Mouse (Mus musculus) urinary bladder, adult 2 months (tissue): ENCODE measurements around the gene Negr1. TPM values are rescaled to one million over a fixed set of nuclear protein-coding genes. Genes with fewer than 3 reads are reported as not detected.

ENCODE experiments used
- DNase-seq: peaks from one replicate; pipeline ENCODE4 v3.0.0; 2022; ENCODE audit warnings: low spot score
- polyA plus RNA-seq: library from polyadenylated mRNA; depleted of rRNA; stranded (reverse); fragments of >200 nt; gene quantifications from 2 replicates; pipeline ENCODE4 v1.2.3, GENCODE M21; 2012; rRNA removed

Gene Negr1
- 4.6 and 5.7 TPM in 2 replicates for polyA plus RNA-seq

DNA sequence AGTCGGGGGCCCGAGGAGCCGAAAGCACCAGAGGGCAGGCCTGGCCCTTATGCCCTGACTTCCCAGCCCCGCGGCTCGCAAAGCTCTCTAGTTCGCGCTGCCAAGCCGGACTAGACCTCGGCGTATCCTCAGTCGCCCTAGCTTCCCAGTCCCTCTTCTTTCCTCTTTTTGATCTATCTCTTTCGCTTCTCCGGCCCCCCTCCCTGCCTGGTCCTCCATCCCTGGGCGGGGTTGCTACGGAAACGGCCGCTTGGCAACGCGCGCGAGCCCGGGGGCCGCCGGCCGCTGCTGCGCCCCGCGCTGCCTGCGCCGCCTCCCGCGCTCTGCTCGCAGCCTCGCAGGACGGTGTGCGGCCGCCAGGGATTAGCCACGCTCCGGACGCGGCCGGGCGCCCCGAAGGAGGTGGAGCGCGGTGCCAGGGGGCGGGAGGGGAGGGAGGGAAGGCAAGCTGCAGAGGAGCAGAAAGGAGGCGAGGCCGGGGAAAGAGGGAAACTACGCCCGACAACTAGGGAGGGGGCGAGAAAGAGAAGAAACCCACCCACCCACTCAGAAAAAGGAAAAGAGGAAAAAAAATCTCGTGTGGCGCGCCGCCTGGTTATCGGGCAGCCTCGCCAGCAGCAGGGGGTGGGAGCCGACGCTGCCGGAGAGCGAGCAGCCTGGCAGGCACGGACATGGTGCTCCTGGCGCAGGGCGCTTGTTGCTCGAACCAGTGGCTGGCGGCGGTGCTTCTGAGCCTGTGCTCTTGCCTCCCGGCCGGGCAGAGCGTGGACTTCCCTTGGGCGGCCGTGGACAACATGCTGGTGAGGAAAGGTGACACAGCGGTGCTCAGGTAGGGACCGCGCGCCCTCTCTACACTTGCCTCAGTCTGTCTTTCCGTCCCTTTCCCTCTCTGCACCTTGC is at the start of gene Negr1:
Gene Negr1 (plus strand): TSS at position 271 of the 900 bp plus-strand sequence.
- peak; percentile 38 for DNase-seq

DNA sequence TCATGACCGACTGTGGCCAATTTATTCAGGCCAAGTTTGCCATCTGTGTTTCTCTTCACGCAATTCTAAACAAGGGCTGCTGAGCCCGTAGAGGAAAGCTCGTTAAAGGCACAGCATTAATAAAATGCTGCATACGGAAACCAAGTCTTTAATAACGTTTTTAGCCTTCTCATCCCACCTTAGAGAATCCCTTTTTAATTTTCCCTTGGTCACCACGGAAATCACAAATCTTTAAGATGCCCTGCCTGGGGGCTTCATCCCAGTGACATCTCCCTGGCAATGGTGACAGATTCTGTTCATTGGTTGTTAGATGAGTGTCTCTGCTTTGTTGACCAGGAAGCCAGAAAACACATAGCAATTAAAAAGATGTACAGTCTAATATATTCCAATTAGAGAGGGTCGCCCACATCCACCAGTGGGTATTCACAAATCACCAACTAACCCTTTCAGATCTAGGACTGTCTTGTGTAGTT is 35.1 kb upstream of the Negr1 start:
- DNase-seq: no peak

DNA sequence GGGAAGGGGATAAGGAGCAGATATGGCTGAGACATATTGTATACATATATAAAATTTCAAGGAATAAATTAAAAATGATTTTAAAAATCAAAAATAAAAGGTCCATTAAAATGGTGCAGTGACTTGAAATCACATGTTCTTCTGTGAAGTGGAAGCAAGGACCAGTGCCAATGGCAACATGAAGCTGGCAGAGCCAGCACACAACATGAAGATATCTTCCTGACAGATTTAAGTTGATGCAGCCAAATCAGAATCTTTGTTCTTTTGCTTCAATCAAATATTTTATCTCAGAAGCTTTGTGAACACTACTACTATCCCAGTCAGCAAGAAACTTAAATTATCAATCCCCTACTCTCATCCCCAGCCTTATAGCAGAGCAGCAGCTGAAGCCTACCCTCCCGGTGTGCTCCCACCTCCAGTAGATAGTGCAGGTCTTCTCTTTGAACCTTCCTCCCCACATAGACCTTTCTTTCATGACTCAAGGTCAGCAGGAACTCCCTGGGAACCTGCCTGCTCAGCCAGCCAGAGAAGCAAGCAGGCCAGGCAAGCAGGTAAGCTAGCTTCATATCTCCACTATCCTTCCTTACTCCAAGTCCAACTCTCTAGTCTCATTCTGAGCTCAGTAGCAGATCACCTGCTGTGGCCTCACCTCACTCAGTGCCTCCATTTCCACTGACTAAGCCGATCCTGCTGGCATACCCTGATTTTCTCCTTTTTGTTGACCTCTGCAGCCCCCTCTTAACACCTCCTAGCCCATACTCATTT is 34.2 kb upstream of the Negr1 start:
- DNase-seq: no peak

DNA sequence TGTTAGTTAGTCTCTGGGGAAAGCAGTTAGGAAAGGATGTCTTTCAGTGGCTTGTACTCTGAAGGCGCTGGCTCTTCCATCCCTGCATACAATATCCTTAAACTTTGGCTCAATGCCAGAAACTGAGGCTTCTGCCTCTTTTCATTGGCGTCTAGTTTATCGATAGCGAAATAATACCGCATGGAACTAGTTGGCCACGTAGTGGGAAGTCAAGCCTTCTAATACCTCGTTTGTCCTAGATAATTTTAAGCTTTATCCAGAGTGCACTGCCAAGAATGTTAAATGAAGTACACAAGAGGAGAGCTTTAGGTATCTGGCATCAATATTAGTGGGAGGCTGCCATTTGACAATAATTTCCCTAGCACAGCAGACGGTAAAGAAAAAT is 2.2 kb upstream of the Negr1 start:
- DNase-seq: no peak

DNA sequence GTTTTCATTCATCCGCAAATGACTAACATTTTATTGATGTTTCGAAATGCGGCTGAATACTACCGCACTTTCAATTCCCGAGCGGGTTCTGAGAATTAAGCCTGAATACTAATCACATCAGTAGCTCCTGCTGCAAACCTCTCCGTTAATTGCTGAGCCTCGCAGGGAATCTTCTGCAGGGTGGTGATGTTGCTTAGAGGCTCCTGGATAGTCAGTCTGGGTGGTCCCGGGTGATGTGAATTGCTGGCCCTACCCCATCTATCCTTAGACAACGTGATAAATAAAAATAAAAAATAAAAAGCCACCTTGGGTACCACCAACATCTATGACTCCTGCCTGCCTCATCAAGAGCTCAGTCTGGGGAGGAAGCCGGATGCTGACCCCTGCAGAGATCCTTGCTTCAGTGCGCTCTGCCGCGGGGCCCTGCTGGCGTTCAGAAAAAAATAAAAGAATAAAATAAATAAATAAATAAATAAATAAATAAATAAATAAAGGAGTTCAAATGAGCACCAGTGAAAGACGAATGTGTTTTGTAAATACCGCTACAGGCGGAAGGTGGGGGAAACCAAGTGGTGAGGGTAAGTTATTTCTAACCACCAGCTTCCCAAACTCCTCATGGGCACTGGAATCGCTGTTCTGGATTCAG is 1.6 kb upstream of the Negr1 start:
- DNase-seq: no peak

DNA sequence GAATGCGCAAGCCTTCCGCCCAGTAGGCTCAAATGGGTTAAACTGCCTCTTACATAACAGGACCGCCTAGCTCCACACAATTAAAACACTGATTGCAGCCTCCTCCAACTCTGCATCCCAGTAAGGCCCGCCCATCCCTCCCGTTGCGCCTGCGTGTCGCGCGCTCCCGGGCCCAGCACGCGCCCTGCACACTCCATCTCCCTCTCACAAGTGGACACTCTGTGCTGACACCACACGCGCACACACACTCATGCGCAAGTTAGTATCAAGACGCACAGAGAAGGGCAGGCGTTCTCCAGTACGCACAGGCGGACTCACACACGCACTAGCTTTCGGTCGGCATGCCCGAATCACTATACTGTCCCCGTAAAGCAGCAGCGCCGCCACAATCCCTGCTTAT is 828 bp upstream of the Negr1 start:
- DNase-seq: peak; percentile 49

DNA sequence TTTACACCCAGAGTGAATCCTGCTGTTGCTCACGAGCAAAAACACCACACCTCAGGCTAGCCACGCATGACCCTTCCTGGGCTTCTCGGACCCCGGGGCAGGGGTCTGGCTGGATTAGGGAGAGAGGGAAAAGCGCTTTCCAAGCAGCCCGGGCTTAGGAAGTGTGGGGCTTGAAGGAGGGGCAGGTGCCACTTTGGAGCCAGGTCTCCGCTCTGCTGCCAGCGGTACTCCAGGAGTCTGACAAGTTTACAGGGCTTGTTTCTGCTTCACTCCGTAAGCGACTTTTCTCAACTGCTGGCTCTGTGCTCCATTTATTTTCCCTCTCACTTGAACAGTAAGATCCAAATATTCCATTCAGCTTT is 811 bp downstream of the Negr1 start:
- DNase-seq: no peak

DNA sequence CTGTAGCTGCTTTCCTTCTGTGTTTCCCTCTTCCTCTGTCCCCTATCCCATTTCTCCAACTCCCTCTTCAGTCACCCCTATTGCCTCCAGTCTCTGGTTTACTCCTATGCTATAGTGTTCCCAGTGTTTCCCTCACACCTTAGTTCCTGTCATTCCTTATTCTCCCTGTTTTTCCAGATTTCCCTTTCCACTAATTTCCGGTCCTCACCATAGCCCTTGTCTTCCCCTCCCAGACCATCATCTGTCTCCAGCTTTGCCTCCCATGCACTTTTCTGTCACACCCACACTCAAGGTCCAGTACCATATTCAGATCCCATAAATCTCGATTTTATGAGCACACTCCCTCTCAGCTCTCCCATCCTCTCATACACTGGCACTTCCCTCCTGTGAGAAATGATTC is 1.2 kb downstream of the Negr1 start:
- no peak for DNase-seq

DNA sequence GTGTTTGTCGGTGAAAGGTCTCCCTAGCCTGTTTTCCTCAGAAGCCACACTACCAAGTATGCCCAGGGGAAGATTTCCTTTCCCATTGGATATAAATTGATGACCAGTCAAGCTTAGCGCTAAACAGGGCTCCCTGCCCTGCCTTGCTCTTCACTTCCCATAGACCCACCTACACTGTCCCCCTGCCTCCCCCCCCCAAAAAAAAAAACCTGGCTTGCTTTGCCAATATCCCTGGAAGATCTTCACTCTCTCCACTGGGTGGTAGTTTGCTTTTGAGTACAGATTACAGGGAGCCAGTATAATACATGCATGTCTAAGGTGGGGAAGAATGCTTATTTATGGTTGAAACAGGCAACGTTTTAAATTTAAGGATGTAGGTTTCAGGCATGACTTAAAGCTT is 1.8 kb downstream of the Negr1 start:
- DNase-seq: no peak

DNA sequence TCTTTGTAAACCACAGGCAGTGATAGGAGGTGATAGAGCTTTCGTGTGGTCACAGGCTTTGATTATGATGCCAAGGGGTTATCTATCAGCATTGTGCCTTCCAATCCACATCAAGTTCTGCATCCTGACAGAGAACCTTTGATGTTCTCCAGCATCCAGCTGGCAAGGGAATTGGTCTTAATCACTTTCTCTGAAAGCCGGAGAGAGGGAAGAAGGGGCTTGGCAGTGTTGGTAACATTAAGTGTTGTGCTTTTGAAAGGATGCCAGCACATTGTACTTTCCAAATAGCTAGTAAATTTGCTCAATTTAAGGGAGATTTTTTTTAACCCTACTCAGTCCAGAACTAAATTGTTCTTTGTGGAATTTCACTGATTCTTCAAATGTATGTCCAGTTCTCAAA is 11.9 kb downstream of the Negr1 start:
- no peak for DNase-seq

DNA sequence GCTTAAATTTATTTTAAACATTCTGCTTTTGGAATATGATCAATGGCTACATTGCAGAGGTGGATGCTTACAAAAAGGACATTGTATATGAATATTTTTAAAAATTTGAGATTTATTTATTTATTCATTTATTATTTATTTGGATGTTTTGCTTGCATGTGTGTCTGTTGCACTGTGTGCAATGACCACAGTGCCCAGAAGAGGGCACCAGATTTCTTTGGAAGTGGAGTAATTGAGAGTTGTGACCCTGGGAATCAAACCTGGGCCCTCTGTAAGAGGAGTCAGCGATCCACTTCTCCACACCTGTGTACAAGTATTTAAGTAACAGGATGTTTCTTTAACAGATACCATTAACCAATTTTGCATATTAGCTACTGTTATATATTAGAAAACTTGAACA is 14.7 kb downstream of the Negr1 start:
- no peak for DNase-seq

DNA sequence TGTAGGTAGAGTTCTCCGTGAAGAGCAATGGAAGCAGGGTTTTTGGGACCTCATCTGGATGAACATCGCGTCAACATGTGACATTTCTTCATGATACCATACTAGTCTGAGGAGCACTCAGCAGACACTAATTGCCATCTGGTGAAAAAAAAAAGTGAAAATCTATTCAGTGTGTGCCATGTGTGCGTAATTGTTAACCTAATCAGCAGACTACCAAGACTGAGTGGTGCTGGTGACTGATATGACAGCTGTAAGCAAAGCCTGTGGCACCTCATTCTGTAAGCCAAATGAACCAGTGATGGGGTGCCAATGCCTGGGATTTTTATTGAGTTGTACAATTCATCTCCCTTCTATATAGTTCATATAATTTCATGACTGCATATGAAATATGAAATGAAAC is 29.0 kb downstream of the Negr1 start:
- DNase-seq: no peak

DNA sequence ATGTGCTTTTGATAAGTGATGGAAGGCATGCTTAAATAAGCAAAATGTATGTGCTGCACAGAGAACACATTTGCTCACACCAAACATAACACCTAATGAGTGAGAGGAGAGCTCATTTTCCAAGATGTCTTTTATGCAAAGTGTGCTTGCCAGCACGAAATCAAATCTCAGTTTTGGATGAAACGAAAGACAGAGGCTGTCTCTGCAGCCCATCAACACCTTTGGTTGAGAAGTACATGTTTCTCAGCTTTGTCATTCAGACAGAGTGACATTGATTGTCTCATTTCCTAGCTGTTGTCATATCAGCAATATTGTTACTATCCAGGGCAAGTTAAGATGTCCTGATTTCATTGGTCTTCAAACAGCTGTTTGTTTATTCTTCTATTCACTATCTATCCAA is 29.5 kb downstream of the Negr1 start:
- no peak for DNase-seq

DNA sequence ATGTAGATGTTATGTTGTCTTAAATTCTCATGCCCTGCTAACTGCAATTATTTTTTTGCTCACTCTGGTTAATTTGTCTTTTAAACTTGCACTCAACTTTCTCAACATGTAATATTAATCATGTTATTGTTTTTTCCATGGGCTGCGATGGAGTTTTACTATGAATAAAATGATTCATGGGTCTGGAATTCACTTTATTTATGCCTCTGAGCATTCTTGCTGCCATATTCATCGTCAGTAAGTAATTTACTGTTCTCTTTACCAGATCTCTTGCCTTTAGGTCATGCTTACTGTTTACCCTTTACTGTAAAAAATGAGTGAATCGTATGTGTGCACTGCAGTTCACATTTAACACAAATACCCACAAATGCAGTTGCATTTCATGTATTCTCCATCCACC is 45.3 kb downstream of the Negr1 start:
- no peak for DNase-seq

DNA sequence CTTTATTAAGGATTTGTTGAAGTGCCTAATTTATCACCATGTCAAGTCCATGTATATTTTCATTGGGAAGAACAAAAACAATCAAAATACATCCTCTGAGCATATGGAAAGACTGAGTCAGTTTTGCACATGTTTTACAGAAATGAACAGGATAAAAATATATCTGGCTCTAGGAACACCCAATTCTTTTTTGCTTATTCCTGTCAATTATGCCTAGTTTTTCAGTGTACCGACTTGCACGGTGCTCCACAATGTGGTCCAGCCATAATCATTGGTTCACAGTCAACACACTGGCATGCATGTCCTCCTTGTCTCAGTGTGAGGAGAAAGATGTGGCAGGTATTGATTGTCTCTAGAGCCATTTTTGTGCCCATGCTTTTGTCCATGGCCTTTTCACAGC is 58.3 kb downstream of the Negr1 start:
- no peak for DNase-seq

DNA sequence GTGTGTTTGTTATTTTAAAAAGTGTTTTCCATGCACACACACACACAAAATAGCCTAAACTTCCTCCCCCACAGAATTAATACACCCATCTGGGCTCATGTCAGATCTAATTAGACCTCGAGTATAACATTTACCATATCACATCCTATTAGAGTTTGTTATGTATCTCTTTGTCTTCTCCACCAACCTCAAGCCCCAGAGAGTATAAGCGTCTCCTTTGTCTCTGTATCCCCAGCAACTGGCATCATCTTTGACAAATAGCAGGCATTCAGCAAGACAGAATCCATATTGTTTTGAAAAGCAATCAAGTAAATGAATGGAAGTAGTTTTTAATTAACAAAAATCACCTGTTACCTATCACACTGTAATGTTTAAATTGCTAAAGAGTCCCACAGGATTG is 67.0 kb downstream of the Negr1 start:
- DNase-seq: no peak

DNA sequence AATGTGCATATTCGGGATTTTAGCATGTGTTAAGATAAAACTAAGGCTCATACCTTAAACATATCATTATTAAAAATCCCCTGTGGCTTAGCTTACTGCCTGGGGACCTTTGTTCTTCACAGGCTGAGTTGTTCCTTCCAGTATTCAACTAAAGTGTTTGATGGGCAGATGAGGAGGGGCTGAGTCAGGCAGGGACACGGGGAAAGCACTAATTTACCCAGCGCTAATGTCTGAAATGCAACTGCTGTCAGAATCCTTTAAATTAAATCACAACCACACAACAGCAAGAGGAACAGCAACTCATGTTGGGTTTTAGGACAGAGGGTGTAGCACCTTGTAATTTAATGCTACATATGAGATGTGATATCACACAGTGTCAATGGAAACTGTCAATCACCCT is 71.3 kb downstream of the Negr1 start:
- DNase-seq: no peak

DNA sequence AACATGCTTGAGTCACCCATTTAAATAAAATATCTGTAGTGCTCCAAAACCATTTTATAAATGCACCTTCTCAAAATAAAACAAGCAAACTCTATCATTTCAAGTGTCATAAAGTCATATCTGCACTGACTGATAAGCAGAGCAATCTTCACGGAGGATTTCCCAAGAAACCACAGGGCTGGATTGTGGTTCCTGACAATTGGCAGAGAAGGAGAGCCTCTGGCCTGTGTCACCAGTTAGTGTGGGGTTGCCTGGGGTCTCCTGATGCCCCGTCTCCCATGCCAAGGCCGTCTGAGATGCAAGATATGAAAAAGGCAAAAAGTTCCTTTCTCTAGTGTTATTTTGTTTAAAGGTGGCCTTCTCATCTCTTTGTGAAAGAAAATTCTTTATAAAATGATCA is 77.8 kb downstream of the Negr1 start:
- DNase-seq: no peak

DNA sequence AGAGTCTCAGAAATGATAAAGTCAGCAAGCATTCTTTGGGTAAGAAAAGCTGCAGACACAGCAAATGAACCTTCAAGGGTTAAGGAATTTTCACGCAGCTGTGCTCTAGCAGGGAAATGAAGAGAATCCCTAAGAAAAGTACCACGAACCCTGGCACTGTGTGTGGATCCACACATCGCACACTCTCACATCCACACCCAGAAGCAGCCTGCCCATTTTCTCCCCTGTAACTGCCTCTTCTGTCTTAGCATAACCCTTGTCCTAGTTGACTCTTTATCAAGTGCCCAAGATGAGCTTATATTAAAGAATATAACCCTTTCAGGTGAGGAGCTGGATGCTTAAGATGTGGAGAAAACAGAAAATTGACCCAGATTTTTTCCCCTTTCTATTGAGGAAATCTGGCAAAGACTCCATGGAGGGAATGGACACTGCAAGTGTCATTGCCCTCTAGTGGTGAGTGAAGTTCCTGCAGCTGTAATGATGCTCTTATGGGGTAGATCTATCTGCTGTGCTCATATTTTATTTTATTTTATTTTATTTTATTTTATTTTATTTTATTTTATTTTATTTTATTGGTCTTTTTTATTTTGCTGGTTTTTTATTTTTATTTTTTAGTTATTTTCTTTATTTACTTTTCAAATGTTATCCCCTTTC is 82.2 kb downstream of the Negr1 start:
- no peak for DNase-seq

DNA sequence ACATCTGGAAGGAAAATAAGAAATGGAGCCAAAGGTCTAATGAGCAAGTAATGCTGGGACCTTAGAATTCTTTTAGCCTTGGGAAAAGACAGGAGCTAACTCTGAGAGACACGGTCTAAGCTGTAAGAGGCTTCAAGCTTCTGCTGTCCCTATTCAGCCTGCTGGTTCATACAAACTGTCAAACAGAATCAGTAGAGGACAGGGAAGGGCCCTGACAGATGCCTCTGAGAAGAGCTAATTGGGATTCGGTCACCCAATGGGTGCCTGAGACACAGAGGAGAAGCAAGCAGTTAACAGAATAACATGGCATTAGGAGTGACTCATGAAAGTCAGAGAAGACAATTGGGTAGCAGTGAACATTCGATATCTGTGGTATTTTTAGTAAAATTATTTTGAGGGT is 86.8 kb downstream of the Negr1 start:
- DNase-seq: no peak

DNA sequence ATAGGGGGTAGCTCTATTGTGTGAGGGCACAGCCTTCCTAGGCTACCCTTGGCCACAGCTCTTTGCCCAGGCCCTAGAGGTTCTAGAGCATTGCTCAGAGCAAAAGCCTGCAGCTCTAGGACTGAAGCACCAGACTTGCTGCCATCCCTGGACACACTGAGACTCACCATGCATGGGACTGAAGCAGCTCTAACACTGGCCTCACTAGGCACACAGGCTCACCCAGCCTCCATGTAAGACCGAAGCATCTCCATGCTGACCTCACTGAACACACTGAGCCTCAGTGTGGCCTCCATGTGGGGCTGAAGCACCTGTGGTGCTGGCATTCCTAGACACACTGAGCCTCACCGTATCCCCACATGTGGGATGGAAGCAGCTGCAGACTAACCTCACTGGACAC is 101.0 kb downstream of the Negr1 start:
- no peak for DNase-seq

DNA sequence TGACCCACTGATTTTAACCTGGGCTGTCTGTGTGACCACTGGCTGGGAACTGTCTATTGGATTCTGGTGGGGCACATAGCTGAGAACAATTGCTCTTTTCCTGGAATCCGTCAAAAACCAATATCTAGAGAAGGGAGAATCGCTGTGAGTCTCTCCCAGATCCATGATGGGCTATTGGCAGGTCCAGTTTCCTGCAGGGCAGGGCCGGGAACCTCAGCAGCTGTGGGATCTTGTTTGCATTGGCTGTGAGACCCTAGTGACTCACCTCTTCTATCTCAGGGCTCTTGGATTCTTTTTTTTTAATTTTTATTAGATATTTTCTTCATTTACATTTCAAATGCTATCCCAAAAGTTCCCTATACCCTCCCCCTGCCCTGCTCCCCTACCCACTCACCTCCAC is 111.0 kb downstream of the Negr1 start:
- DNase-seq: no peak
